Mouse (Mus musculus): ENCODE data around the gene Clta. TPM values are rescaled to one million over a fixed set of nuclear protein-coding genes. Genes with fewer than 3 reads are reported as not detected.

Gene Clta
- total and polyA plus RNA-seq, 3 experiments = 451 to 589 TPM; not detected in 1

DNA sequence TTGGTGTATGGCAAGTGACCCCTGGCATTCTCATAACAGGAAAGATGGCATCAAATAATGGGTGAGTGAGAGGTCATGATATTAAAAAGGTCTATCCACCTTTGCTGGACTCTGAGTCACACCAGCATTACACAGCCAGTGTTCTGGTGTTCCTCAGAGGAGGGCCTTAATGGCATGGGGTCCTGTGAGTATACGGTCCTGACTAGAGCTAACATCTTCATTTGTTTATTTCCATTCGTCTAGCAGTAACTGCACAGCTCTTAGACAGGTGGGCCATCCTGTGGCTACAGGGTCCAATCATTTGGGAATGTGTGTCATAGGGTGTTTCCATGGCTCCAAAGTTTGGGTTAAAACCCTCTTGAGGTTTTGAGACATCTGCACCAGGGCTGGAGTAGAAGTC, 9.9 kb upstream of the Clta start:
- H3K4me1 ChIP-seq (ENCODE audit: control insufficient read depth in 1 of 2, insufficient read depth in 2 of 2, low read length in 2 of 2) = no peaks in the 10 kb centered on the region
- no peaks in the 10 kb centered on the region for H3K9me3 ChIP-seq (replicated peaks; ENCODE audit: insufficient read depth, low read length)
- no peak overlapping the region for H3K4me3 ChIP-seq (ENCODE audit: control insufficient read depth in 1 of 2, insufficient read depth in 1 of 2, low read depth in 2 of 2, low read length in 2 of 2)
- no peak overlapping the region for H3K27ac ChIP-seq (ENCODE audit: control insufficient read depth, low read depth, low read length)
- no peak for TF ChIP-seq GABPA (IDR thresholded peaks at IDR 0.05; ENCODE audit: low read depth, low read length)
- TF ChIP-seq MYB (IDR thresholded peaks at IDR 0.05; ENCODE audit: low read depth, low read length) = no peak
- TF ChIP-seq BHLHE40 (IDR thresholded peaks at IDR 0.05; ENCODE audit: borderline replicate concordance, low read depth, low read length) = no peak
- TF ChIP-seq MXI1 (IDR thresholded peaks at IDR 0.05; ENCODE audit: low read depth, low read length) = no peak
- no peaks in the 10 kb centered on the region for H3K36me3 ChIP-seq (ENCODE audit: control insufficient read depth in 1 of 2, insufficient read depth in 2 of 2, low read length in 2 of 2)
- no peak overlapping the region for H3K9ac ChIP-seq (ENCODE audit: control insufficient read depth, low read depth, low read length, poor library complexity, severe bottlenecking)
- DNase-seq (ENCODE audit: low read depth, low spot score) = no peak
- no peaks in the 10 kb centered on the region for H3K79me2 ChIP-seq (ENCODE audit: control insufficient read depth, insufficient read depth, low read length, poor library complexity)
- H3K27me3 ChIP-seq (ENCODE audit: control insufficient read depth in 1 of 2, insufficient read depth in 2 of 2, low read length in 2 of 2) = no peaks in the 10 kb centered on the region; a peak in 1 of 4 replicates

DNA sequence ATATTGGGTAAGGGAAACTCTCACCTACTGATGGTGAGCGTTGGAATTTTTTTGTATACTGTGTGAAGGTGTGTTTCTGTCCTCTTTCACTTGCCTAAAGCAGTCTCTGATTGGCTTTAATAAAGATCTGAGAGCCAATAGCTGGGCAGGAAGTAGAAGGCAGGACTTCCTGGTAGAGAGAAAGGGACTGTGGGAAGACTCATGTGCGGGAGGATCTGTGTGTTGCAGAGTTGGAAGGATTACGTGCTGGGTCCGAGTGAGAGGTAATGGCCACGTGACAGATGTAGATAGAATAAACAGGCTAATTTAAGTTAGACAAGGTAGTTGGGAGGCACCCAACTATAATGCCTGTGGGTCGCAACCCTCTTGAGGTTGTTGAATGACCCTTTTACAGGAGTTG, 630 bp upstream of the Clta start:
- Histone ChIP-seq H3K4me1 (ENCODE audit: control insufficient read depth in 1 of 2, insufficient read depth in 2 of 2, low read length in 2 of 2) (peaks cover 0 to 8% of the 10 kb centered on the region in 2 experiments; a peak in 2 of 4 replicates), H3K79me2 (ENCODE audit: control insufficient read depth, insufficient read depth, low read length, poor library complexity) (peaks cover 3% of the 10 kb centered on the region; the same call in 1 of the 2 replicates), H3K4me3 (ENCODE audit: control insufficient read depth in 1 of 2, insufficient read depth in 1 of 2, low read depth in 2 of 2, low read length in 2 of 2) (peak overlapping the region; percentile 21 to 43), H3K9ac (ENCODE audit: control insufficient read depth, low read depth, low read length, poor library complexity, severe bottlenecking) (peak overlapping the region; percentile 65), H3K9me3 (replicated peaks; ENCODE audit: insufficient read depth, low read length) (no peaks in the 10 kb centered on the region), H3K27me3 (ENCODE audit: control insufficient read depth in 1 of 2, insufficient read depth in 2 of 2, low read length in 2 of 2) (no peaks in the 10 kb centered on the region), H3K27ac (ENCODE audit: control insufficient read depth, low read depth, low read length) (peak overlapping the region; percentile 97), H3K36me3 (ENCODE audit: control insufficient read depth in 1 of 2, insufficient read depth in 2 of 2, low read length in 2 of 2) (peaks cover 0 to 10% of the 10 kb centered on the region in 2 experiments; a peak in 2 of 4 replicates)
- peak; percentile 91 for DNase-seq (ENCODE audit: low read depth, low spot score)
- TF ChIP-seq BHLHE40 (IDR thresholded peaks at IDR 0.05; ENCODE audit: borderline replicate concordance, low read depth, low read length) (no peak), MEF2A (IDR thresholded peaks at IDR 0.05; ENCODE audit: extremely low read depth, insufficient replicate concordance, low read depth, low read length, poor library complexity, severe bottlenecking) (no peak), POLR2AphosphoS5 (IDR thresholded peaks at IDR 0.05; ENCODE audit: borderline replicate concordance, low read depth, low read length) (no peak), POLR2A (IDR thresholded peaks at IDR 0.05; ENCODE audit: control insufficient read depth in 1 of 2, insufficient read depth in 1 of 2, low read depth in 1 of 2, low read length in 2 of 2, poor library complexity in 1 of 2) (peak in 1 of 2 experiments; percentile 72; a peak in 2 of 4 replicates), ZC3H11A (IDR thresholded peaks at IDR 0.05; ENCODE audit: low read depth, low read length) (no peak), TBP (IDR thresholded peaks at IDR 0.05; ENCODE audit: low read depth, low read length) (peak; percentile 78), GATA1 (IDR thresholded peaks at IDR 0.05; ENCODE audit: low read depth, low read length) (no peak), SIN3A (IDR thresholded peaks at IDR 0.05; ENCODE audit: low read length) (no peak), ELF1 (IDR thresholded peaks at IDR 0.05; ENCODE audit: low read depth, low read length) (peak; percentile 54; the same call in 1 of the 2 replicates), HCFC1 (IDR thresholded peaks at IDR 0.05; ENCODE audit: low read depth, low read length) (peak; percentile 61; the same call in 1 of the 2 replicates), NELFE (IDR thresholded peaks at IDR 0.05; ENCODE audit: low read depth, low read length) (peak; percentile 64), ETS1 (IDR thresholded peaks at IDR 0.05; ENCODE audit: low read depth, low read length) (no peak), ZKSCAN1 (IDR thresholded peaks at IDR 0.05; ENCODE audit: low read depth, low read length) (no peak), USF1 (IDR thresholded peaks at IDR 0.05; ENCODE audit: low read depth, low read length) (peak; percentile 91), EP300 (IDR thresholded peaks at IDR 0.05; ENCODE audit: low read depth in 1 of 2, low read length in 2 of 2) (no peak), TAL1 (IDR thresholded peaks at IDR 0.05; ENCODE audit: low read length) (no peak), SMC3 (IDR thresholded peaks at IDR 0.05; ENCODE audit: low read depth, low read length) (no peak), POLR2AphosphoS2 (IDR thresholded peaks at IDR 0.05; ENCODE audit: low read length) (no peak; the same call in 1 of the 2 replicates), MYB (IDR thresholded peaks at IDR 0.05; ENCODE audit: low read depth, low read length) (no peak), CTCF (IDR thresholded peaks at IDR 0.05 in 2 of 3, conservative IDR thresholded peaks at IDR 0.05 in 1 of 3; ENCODE audit: control insufficient read depth in 1 of 3, insufficient read depth in 1 of 3, low read depth in 2 of 3, low read length in 3 of 3, poor library complexity in 1 of 3, severe bottlenecking in 1 of 3) (no peak), RCOR1 (IDR thresholded peaks at IDR 0.05; ENCODE audit: low read depth, low read length) (no peak), MAZ (IDR thresholded peaks at IDR 0.05; ENCODE audit: low read depth, low read length) (no peak), MAFK (IDR thresholded peaks at IDR 0.05; ENCODE audit: borderline replicate concordance, low read depth, low read length) (no peak), MXI1 (IDR thresholded peaks at IDR 0.05; ENCODE audit: low read depth, low read length) (peak; percentile 85), MAX (IDR thresholded peaks at IDR 0.05; ENCODE audit: low read length) (peak; percentile 88), ZNF384 (IDR thresholded peaks at IDR 0.05; ENCODE audit: low read depth, low read length) (no peak), MYC (IDR thresholded peaks at IDR 0.05; ENCODE audit: low read depth, low read length) (no peak; the same call in 1 of the 2 replicates), NRF1 (IDR thresholded peaks at IDR 0.05; ENCODE audit: insufficient read depth, low read depth, low read length, poor library complexity, severe bottlenecking) (no peak), KAT2A (conservative IDR thresholded peaks at IDR 0.05; ENCODE audit: low read depth, low read length) (no peak), E2F4 (IDR thresholded peaks at IDR 0.05; ENCODE audit: borderline replicate concordance, low read depth, low read length) (no peak)
